Comparison of ENCODE assay signal across 8 mouse cellular contexts in genomic region chr13:48968750-48969088, GRCm38 (mm10). TPM values are rescaled to one million over a fixed set of nuclear protein-coding genes. Genes with fewer than 3 reads are reported as not detected.
DNase-seq lines count a peak whose midpoint lies in the region; ATAC-seq lines count a peak whose summit lies in the region.

No protein-coding gene starts in this region.

- no peak; the same call in 1 of the 2 replicates for ATAC-seq in heart, embryonic 16.5 days (replicated peaks; ENCODE audit: extremely low read depth, insufficient read depth, low FRiP score)
- ATAC-seq in activated CD4-positive, CD25-positive, alpha-beta regulatory T cell, adult 4 months, result peak; percentile 3
- no peak for ATAC-seq in hindbrain, embryonic 14.5 days (ENCODE audit: low FRiP score)
- ATAC-seq in midbrain, embryonic 12.5 days (ENCODE audit: low FRiP score, low read depth), result no peak

- intact Hi-C loops in heart, postnatal 10 days (cut with DNase I), result loop anchor here (5.0 to 10.0 kb wide), 2 partner anchors 91 to 434 kb away; no protein-coding TSS in a partner anchor

- H3K4me2 ChIP-seq in heart, embryonic 16.5 days (ENCODE audit: low read depth, low read length), result peak overlapping the region; percentile 78
- peak overlapping the region; percentile 98 for H3K4me2 ChIP-seq in hindbrain, embryonic 14.5 days (replicated peaks)
- H3K4me2 ChIP-seq in midbrain, embryonic 12.5 days (replicated peaks), result peak overlapping the region; percentile 99

- WGBS in heart, embryonic 16.5 days, result 9% methylated on average over 7 of the region's 7 CpGs
- WGBS in hindbrain, embryonic 14.5 days, result 13% methylated on average over 6 of the region's 7 CpGs
- 15% methylated on average over 7 of the region's 7 CpGs for WGBS in midbrain, embryonic 12.5 days

- H3K36me3 ChIP-seq in heart, embryonic 16.5 days (ENCODE audit: control insufficient read depth, insufficient read depth), result peaks cover 5% of the 10 kb centered on the region; the same call in 1 of the 2 replicates
- 0 out of 2 replicates have a peak, but pooled peaks cover 8% of the 10 kb centered on the region for H3K36me3 ChIP-seq in hindbrain, embryonic 14.5 days (replicated peaks; ENCODE audit: control insufficient read depth, insufficient read depth)
- 0 out of 2 replicates have a peak, but pooled peaks cover 3% of the 10 kb centered on the region for H3K36me3 ChIP-seq in midbrain, embryonic 12.5 days

- peak overlapping the region; percentile 100 for H3K27ac ChIP-seq in heart, embryonic 16.5 days (ENCODE audit: low read length)
- peak overlapping the region; percentile 96 for H3K27ac ChIP-seq in hindbrain, embryonic 14.5 days
- peak overlapping the region; percentile 96 for H3K27ac ChIP-seq in midbrain, embryonic 12.5 days (replicated peaks)

- H3K4me3 ChIP-seq in heart, embryonic 16.5 days (ENCODE audit: low read length), result peak overlapping the region; percentile 81
- H3K4me3 ChIP-seq in hindbrain, embryonic 14.5 days (replicated peaks; ENCODE audit: low read length), result peak overlapping the region; percentile 74
- H3K4me3 ChIP-seq in midbrain, embryonic 12.5 days, result peak overlapping the region; percentile 91

- no peaks in the 10 kb centered on the region for H3K9me3 ChIP-seq in heart, embryonic 16.5 days (replicated peaks; ENCODE audit: control insufficient read depth, low read length)
- no peaks in the 10 kb centered on the region for H3K9me3 ChIP-seq in hindbrain, embryonic 14.5 days (ENCODE audit: control insufficient read depth, low read length)
- H3K9me3 ChIP-seq in midbrain, embryonic 12.5 days, result no peaks in the 10 kb centered on the region

- peaks cover 30% of the 10 kb centered on the region for H3K4me1 ChIP-seq in heart, embryonic 16.5 days (ENCODE audit: control insufficient read depth, insufficient read depth, low read length)
- H3K4me1 ChIP-seq in hindbrain, embryonic 14.5 days (replicated peaks; ENCODE audit: control insufficient read depth, insufficient read depth, low read length), result peaks cover 38% of the 10 kb centered on the region
- peaks cover 46% of the 10 kb centered on the region for H3K4me1 ChIP-seq in midbrain, embryonic 12.5 days

- no peaks in the 10 kb centered on the region for H3K27me3 ChIP-seq in heart, embryonic 16.5 days (ENCODE audit: control insufficient read depth, insufficient read depth, low read length)
- no peaks in the 10 kb centered on the region for H3K27me3 ChIP-seq in hindbrain, embryonic 14.5 days (ENCODE audit: control insufficient read depth, insufficient read depth, low read length)
- H3K27me3 ChIP-seq in midbrain, embryonic 12.5 days, result no peaks in the 10 kb centered on the region

- DNase-seq in heart, postnatal 10 days, result no peak
- no peak for DNase-seq in hindbrain, embryonic 14.5 days (ENCODE audit: low spot score)
- DNase-seq in adrenal gland, adult 18-20 months (ENCODE audit: low spot score in 2 of 2), result no peak
- DNase-seq in left cerebral cortex, adult 18-20 months (ENCODE audit: low spot score in 2 of 2), result no peak
- no peak for DNase-seq in cerebellum, adult 18-20 months

- peak overlapping the region; percentile 79 for H3K9ac ChIP-seq in heart, embryonic 16.5 days (ENCODE audit: low read length)
- peak overlapping the region; percentile 97 for H3K9ac ChIP-seq in hindbrain, embryonic 14.5 days
- H3K9ac ChIP-seq in midbrain, embryonic 12.5 days (replicated peaks), result peak overlapping the region; percentile 93

RNA-seq across cellular contexts. Expression of gene Fam120a, which starts 0.9 kb away (rescaled TPM):
- 17.2 and 18.3 TPM in 2 replicates for polyA plus RNA-seq in heart, embryonic 16.5 days (2015; fragmentation: Nextera tagmentation; extraction: Ambion mirVana)
- 100 to 1,000 TPM; 106 to 111 TPM for total RNA-seq in heart, postnatal 10 days (2021)
- 10 to 100 TPM; 34.4 to 37.0 TPM for polyA plus RNA-seq in activated CD4-positive, CD25-positive, alpha-beta regulatory T cell, adult 4 months (2017; shearing (Covaris generic))
- 15.3 and 16.6 TPM in 2 replicates for polyA plus RNA-seq in hindbrain, embryonic 14.5 days (2014; fragmentation: Nextera tagmentation; extraction: Ambion mirVana)
- polyA plus RNA-seq in midbrain, embryonic 12.5 days (2016; fragmentation: Nextera tagmentation; extraction: Ambion mirVana), result 14.6 and 16.1 TPM in 2 replicates
- total RNA-seq in adrenal gland, adult 18-20 months (2021), result 100 to 1,000 TPM; 148 to 180 TPM
- 100 to 1,000 TPM; 106 to 111 TPM for total RNA-seq in left cerebral cortex, adult 18-20 months (2021)
